Mouse (Mus musculus) ES-Bruce4 (cell line): ENCODE results near the gene Selenot. TPM values are rescaled to one million over a fixed set of nuclear protein-coding genes. Genes with fewer than 3 reads are reported as not detected.

Source experiments
- H3K27ac ChIP-seq: 2 replicates; pipeline ENCODE4 v1.5.1; 2012; ENCODE audit warnings: low read length, inconsistent platforms; ENCODE audit not compliant: insufficient read depth
- H3K27me3 ChIP-seq: 2 replicates; pipeline ENCODE4 v1.6.1; 2012; ENCODE audit warnings: mild to moderate bottlenecking, low read length, inconsistent platforms; ENCODE audit not compliant: control insufficient read depth, poor library complexity, insufficient read depth, severe bottlenecking
- H3K36me3 ChIP-seq: 2 replicates; pipeline ENCODE4 v1.6.1; 2012; ENCODE audit warnings: inconsistent platforms, mild to moderate bottlenecking, low read length, moderate library complexity; ENCODE audit not compliant: control insufficient read depth, poor library complexity, insufficient read depth, severe bottlenecking
- H3K4me1 ChIP-seq: one replicate; pipeline ENCODE4 v1.8.1; 2011; ENCODE audit warnings: low read length; ENCODE audit not compliant: control insufficient read depth, insufficient read depth
- H3K4me3 ChIP-seq: 2 replicates; pipeline ENCODE4 v1.5.1; 2011; ENCODE audit warnings: low read depth, mild to moderate bottlenecking, low read length
- H3K9ac ChIP-seq: 2 replicates; pipeline ENCODE4 v1.6.1; 2012; ENCODE audit warnings: low read depth, mild to moderate bottlenecking, inconsistent platforms; ENCODE audit not compliant: poor library complexity, severe bottlenecking
- H3K9me3 ChIP-seq: replicated peaks from 2 replicates; pipeline ENCODE4 v1.6.1; 2012; ENCODE audit warnings: mild to moderate bottlenecking, low read length, inconsistent platforms; ENCODE audit not compliant: control insufficient read depth, poor library complexity, insufficient read depth, severe bottlenecking
- CTCF ChIP-seq: IDR thresholded peaks from one replicate; pipeline ENCODE4 v1.8.1; 2011; ENCODE audit warnings: low read depth, low read length
- EP300 ChIP-seq: IDR thresholded peaks from 2 replicates; pipeline ENCODE4 v1.6.1; 2011; ENCODE audit warnings: low read depth, low read length; ENCODE audit not compliant: insufficient read depth
- POLR2A ChIP-seq: IDR thresholded peaks from one replicate; pipeline ENCODE4 v1.8.1; 2011; ENCODE audit warnings: low read length; ENCODE audit not compliant: insufficient read depth
- polyA plus RNA-seq: library from polyadenylated mRNA; stranded (reverse); fragments of >200 nt; gene quantifications from 2 replicates; pipeline ENCODE4 v1.2.4, GENCODE M21; 2011; ENCODE audit warnings: low read depth; ENCODE audit not compliant: missing spikeins, insufficient read depth, insufficient read length

The Selenot gene
- polyA plus RNA-seq: 121 and 134 TPM in 2 replicates

DNA sequence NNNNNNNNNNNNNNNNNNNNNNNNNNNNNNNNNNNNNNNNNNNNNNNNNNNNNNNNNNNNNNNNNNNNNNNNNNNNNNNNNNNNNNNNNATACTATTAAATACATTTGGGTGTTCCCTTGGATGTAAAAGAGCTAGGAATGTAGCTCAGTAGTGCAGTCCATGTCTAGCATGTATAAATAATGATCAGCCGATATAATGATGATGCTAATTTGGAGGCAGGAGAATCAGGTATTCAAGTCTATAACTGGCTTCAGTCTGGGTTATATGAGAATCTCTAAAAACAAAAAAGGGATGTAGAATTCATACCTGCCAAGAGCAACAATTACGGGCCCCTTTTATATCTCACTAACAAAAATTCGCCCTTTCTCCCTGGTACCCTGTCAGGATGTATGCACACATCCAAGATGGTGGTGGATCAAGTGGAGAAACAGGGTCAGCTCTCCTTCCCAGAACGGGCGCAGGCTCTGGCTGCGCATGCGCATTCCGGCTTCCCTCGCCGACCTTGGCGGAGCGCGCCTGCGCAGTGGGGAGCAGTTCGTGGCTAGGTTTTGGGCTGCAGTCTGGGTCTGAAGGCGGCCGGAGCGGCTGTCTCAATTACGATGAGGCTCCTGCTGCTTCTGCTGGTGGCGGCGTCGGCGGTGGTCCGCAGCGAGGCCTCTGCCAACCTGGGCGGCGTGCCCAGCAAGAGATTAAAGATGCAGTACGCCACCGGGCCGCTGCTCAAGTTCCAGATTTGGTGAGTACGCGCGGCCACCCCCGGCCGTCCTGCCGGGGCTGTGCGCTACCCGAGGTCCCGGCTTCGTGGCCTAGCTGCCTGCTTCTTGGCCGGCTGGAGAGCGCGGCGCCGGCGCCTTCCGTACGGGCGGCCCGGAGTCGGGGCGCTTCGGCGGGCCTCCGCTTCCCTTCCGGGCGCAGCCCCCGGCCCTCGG is at the start of gene Selenot:
TSS of gene Selenot (plus strand) at position 500 of the 930 bp plus-strand sequence.
- peaks cover 10% of the 10 kb centered on the region for H3K36me3 ChIP-seq

GRCm38 (mm10) chr3:58536573-58536972 is 39.9 kb upstream of the Selenot start:
- Histone ChIP-seq H3K4me3 (no peak overlapping the region), H3K4me1 (peaks cover 2% of the 10 kb centered on the region), H3K36me3 (peaks cover 24% of the 10 kb centered on the region), H3K9ac (no peak overlapping the region), H3K9me3 (no peaks in the 10 kb centered on the region), H3K27me3 (no peaks in the 10 kb centered on the region), H3K27ac (no peak overlapping the region; the same call in 1 of the 2 replicates)
- no peak for TF ChIP-seq POLR2A
- TF ChIP-seq CTCF: no peak
- no peak for TF ChIP-seq EP300

More for the DNA sequence above, at the start of gene Selenot:
- peak within 1 kb of the TSS; percentile 83 for H3K4me3 ChIP-seq
- no peak for TF ChIP-seq EP300
- peak; percentile 80 for TF ChIP-seq POLR2A
- TF ChIP-seq CTCF: no peak
- no peaks in the 10 kb centered on the region for H3K9me3 ChIP-seq
- H3K4me1 ChIP-seq: no peaks in the 10 kb centered on the region
- H3K9ac ChIP-seq: peak within 1 kb of the TSS; percentile 99
- H3K27ac ChIP-seq: peak within 1 kb of the TSS; percentile 83
- no peaks in the 10 kb centered on the region for H3K27me3 ChIP-seq

DNA sequence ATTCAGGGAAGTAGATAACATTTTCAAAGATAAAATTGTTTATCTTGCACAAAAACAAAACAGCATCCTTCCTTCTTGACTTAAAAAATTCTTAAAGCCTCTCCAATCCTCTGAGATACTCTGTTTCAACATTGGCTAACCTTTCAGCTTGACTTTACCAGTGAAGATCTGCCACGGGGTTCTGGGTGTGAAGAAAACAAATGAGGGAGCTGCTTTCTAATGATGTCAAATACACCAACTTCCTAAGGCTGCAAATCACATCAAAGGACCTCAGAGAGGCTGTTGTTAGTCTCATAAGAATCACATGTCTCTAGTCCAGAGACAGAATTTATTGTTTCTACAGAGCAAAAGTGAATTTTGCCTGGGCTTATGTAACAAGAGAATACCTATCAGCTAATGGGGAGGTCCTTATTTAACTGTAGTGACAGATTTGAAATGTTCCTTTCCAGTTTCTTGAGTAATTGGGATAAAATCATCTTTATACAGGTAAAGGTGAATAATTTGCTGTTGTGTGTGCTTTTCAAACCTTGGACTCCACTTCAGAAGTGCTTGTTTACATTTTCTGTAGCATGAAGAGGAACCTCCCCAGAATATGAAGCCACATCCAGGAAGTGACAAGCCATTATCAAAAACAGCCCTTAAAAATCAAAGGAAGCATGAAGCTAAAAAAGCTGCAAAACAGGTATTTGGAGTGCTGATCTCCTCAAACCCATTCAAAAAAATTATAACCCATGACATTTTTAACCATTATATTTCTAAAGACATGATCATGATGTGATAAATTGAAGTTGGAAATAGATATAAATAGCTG is 24.2 kb upstream of the Selenot start:
- Histone ChIP-seq H3K4me1 (peaks cover 3% of the 10 kb centered on the region), H3K36me3 (peaks cover 24% of the 10 kb centered on the region), H3K9me3 (no peaks in the 10 kb centered on the region), H3K9ac (no peak overlapping the region), H3K27ac (no peak overlapping the region), H3K27me3 (no peaks in the 10 kb centered on the region), H3K4me3 (no peak overlapping the region)
- TF ChIP-seq POLR2A: no peak
- no peak for TF ChIP-seq CTCF

GRCm38 (mm10) chr3:58556649-58557048 is 19.8 kb upstream of the Selenot start:
- Histone ChIP-seq H3K27me3 (no peaks in the 10 kb centered on the region), H3K9ac (no peak overlapping the region), H3K36me3 (peaks cover 11% of the 10 kb centered on the region), H3K27ac (peak overlapping the region; percentile 90), H3K9me3 (no peaks in the 10 kb centered on the region), H3K4me3 (no peak overlapping the region), H3K4me1 (peaks cover 3% of the 10 kb centered on the region)
- no peak for TF ChIP-seq CTCF
- TF ChIP-seq EP300: peak; percentile 69; the same call in 1 of the 2 replicates
- TF ChIP-seq POLR2A: no peak

- peaks cover 3% of the 10 kb centered on the region for H3K4me1 ChIP-seq
- H3K27ac ChIP-seq: no peak overlapping the region
- H3K36me3 ChIP-seq: no peaks in the 10 kb centered on the region; the same call in 1 of the 2 replicates
- peaks cover 25% of the 10 kb centered on the region for H3K9me3 ChIP-seq
- TF ChIP-seq POLR2A (no peak), CTCF (no peak), EP300 (no peak)
- no peak overlapping the region for H3K4me3 ChIP-seq
- no peaks in the 10 kb centered on the region for H3K27me3 ChIP-seq
- H3K9ac ChIP-seq: no peak overlapping the region
These were observed 16.5 kb upstream of the Selenot start for GRCm38 (mm10) chr3:58559887-58560286.
